Mouse (Mus musculus) v-Abl transformed pro-B cells (cell line): ENCODE measurements around the gene Tnfsf15.

Experiments
- in situ Hi-C, 2 experiments: fragments of 400-800 bp; cut with MboI; formaldehyde crosslinking; loops; one replicate each; pipeline ENCODE4 v1.15.1; 2025; ENCODE audit not compliant: unreplicated experiment in 2 of 2

Gene Tnfsf15

DNA sequence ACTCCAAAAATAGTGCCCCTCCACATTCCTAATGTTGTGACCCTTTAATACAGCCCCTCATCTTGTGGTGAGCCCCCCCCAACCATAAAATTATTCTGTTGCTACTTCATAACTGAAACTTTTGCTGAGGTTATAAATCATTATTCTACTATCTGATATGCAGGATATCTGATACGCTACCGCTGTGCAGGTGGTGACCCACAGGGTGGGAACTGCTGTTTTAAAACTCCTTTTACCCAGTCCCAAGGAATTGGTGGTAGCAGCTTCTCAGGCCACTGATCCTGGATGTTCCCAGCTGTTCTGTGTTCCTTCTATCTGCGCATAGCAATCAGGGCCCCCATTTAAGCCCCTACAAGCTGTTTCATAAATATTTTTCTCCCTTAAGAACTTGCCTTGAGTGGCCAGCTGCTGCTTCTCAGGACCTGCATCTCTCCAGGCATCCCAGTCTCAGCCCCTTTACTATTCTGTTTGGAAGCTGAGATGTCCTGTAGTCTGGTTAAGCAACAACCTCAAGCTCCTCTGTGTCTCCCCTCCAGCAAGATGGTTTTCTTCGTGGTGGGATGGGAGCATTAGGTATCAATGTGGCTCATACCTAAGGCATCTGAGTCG lies 2.0 kb downstream of the Tnfsf15 start:
- in situ Hi-C loops: no loop called here

DNA sequence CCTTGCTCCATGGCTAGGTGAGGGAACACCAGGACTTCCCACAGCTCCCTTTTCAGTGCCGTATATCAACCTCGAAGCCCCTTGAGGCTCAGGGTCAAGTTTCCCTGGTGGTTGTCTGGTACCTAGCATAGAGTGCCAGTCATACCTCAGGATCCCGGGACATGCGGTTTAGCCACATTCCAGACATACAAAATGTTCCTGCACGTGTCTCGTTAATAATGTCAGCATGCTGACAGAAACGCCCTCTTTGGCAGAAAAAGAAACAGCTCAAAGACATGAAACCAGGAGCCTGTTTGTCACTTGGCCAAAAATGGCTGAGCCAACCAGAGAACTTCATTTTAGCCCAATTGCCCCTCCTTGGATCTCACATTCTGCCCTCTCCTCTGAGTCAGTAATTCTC lies 2.8 kb downstream of the Tnfsf15 start:
- in situ Hi-C loops: no loop called here

DNA sequence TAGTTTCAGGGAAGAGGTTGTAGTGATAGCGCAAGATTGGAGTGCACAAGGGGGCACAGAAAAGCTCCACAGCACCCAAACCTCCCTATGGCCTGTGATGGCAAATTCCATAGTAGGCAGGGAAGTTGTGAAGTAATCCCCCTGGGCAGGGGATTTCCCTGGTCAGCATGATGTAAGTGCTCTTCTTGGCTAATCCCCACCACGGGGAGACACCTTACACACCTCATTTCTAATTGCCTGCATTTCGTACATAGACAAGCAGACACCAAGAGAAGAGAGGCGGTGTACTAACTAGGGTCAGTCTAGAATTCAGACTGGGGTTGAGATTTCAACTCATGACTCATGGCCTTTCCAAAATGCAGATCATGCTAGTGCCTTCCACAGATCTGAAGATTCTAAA lies 4.2 kb downstream of the Tnfsf15 start:
- in situ Hi-C loops: no loop called here

DNA sequence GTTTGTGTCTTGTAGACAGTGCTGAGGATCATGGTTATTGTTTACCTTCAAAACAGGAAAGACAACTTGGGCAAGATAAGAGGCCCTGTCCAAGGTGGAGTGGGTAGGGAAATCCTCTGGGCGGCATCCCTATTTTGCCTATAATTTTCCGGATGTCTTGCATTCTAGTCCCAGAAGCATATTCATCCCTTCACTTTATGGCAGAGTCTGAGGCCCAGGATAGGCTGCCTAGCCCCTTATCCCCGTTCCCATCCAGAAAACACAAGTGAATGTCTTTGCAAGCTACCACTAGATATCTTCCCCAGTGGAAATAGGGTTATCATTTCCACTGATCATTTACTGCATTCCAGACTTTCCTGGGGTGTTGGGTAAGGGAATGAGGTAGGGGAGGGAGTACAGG lies 4.9 kb downstream of the Tnfsf15 start:
- in situ Hi-C loops: no loop called here

DNA sequence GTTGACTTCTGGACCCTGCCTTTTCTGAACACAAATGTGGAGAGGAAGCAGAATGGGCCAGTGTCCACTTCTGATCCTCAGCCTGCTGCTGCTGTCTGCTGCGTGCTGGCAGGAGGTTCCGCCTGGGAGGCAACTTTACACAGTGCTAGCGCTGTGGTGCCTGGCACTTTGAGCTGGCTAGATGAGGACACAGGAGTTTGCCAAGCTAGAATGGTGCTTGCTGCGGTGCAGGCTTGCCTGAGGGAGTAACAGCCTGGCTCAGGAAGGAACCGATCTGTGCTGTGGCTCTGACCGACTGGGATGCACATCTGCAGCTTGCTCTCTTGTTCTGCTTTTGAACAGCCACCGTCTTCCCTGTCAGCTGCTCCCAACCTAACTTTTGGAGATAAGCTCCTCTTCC lies 5.4 kb downstream of the Tnfsf15 start:
- in situ Hi-C loops: no loop called here

DNA sequence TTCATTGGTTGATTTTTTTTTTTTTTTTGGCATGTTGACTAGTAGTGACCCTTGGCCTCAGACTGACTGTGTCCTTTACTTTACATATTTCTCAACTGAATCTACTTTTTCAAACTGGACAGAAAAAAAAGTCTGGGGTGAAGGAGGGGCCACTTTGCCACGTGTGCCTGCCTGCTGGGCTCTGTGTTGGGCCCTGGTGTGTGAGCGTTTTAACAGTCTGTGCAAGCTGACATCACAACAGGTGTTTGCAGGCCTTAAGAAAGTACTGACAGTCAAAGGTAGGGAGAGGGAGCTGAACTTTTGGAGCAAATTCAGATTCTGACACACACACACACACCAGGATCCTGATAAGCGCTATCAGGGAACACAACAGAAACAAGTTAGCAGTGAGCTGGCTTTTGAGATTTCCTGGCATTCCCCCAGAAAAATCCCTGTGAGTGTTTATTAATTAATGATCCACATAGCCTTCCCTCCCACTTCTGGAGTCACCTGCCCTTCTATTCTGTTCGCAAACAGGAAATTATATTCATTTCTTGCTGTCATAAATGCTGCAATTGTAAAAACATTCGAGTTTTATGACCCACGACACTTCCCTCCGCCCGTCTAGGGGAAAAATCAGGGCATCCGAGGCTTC lies 6.4 kb downstream of the Tnfsf15 start:
- in situ Hi-C loops: no loop called here

DNA sequence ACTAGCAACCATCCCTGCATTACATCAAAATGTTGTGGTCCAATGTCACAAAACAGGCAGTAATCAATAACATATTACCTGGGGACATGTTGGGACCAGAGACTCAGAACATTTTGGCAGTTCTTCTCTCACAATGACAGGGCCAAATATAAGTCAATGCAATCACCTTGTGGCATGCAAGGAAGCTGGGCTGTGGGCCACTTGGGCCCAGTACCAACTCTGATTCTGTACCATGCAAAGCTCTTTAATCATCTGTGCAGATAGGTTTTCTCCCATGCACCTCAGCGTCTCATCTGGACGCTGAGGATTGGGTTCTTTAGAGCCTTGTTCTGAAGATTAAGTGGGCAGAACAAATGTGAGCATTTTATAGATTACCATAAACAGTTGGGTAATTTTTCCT lies 13.6 kb downstream of the Tnfsf15 start:
- in situ Hi-C loops: no loop called here

DNA sequence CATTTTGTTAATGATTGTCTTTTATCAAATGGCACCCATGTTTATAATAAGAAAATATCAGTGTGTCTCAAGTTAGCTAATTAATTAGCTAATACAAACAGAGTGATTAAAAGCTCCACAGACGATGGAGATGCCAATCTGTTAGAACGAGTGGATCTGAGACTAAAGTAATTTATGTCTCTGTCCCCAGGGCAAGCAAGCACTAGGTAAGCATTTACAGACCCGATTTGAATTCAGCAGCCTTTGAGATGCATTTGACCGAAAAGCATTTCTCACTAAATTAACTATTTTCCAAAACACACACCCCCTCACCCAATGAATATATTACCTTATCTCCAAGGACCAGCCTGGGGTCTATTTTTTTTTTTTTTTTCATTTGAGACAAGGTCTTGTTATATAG lies 18.2 kb downstream of the Tnfsf15 start:
- in situ Hi-C loops: no loop called here

DNA sequence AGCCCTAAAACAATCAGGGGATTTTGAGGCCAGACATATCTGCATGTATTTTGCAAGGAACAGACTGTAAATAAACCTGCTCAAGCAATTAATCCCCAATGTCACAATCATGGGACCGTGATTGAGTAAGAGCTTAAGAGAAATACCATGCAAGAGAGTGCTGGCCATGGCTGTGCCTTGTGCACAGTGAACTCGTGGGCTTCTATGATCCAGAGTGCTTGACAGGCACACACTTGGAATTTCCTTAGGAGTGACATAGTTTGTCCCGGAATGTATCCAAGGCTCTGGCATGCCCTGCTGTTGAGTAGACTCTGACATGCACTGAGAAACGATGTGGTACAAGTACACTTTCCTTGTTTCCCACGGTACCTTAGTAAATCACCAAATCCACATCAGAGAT lies 18.9 kb downstream of the Tnfsf15 start:
- in situ Hi-C loops: no loop called here

DNA sequence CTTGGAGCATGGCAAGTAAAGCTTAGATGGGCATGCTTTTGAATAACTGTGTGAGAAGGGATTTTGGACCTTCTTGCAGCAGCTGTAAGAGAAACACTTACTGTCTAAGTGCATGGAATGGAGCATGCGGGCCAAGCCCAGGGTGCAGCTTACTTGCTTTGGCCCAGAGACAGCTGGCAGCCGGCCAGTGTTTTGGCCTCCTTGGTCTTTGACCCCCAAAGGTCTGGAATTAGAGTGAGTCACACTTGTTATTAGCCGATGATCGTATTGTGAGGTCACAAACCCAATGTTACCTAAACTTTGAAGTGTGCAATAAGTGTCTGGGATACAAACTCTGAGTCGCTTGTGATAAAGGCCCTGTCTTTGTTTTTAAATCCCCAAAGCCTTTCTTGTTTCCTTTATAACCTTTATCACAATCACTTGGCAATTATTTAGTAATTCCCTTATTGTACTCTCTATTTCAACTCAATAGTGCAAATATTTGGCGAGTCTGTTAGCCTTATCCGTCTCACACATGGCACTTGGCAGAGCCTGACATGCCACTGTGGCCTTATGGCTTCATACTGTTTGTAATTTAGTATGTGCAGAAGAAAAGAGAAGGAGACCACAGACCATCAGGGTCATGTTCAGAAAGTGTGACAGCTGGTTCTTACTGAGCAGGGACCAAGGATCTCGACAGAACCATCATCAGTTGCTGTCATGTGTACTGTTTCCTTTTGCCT lies 26.8 kb downstream of the Tnfsf15 start:
- in situ Hi-C loops: no loop called here

DNA sequence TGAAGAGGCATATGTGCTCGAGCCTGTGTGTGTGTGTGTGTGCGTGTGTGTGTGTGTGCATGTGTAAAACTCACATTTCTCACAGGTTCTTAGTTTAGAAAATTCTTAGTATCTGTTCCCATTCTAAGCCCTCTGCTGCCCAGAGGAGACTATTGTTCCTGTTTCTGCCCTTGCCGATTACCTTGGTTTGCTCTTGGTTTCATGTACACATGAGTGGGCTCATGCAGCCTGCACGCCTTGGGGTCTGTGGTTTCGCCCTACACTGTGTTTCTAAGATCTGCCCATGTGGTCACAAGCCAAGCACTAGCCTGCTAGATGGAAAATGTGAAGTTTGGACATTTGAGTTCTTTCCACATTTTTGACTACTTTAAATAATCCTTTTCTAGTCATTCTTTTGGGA lies 33.0 kb downstream of the Tnfsf15 start:
- in situ Hi-C loops: no loop called here

DNA sequence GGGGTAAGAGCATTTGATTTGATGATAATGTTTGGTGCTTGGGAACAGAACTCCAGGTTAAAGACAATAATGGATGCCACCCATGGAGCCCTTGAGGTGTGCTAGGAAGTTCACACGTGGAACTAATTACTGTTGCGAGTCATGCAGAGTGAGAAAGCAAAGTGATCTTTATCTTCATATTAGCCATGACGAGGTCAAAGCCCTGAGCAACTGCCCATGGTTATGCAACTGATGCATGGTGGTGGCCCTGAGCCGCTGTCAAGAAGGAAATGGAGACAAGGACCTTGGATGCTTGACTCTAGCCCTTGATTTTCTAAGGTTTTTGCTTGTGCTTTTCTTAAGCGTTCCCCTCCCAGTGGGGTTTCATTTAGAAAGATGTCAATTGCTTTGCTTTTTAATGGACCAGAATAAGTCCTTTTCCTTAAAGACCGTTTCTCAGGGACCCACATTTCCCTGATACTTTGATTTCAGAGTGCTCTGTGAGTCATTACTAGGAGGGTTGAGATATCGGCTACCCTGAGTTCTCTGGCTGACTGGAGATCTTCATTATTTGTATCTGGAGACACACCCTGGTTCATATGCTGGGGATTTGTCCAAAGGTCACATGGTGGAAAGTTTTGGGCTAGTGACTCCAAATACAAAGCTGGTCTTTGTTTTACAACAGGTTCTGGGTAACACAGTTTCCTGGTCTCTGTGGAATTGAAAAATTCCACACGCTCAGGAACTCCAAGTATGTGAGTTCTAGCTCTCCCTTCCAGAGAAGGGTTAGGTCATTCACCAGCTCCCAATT lies 34.3 kb downstream of the Tnfsf15 start:
- in situ Hi-C loops: no loop called here

DNA sequence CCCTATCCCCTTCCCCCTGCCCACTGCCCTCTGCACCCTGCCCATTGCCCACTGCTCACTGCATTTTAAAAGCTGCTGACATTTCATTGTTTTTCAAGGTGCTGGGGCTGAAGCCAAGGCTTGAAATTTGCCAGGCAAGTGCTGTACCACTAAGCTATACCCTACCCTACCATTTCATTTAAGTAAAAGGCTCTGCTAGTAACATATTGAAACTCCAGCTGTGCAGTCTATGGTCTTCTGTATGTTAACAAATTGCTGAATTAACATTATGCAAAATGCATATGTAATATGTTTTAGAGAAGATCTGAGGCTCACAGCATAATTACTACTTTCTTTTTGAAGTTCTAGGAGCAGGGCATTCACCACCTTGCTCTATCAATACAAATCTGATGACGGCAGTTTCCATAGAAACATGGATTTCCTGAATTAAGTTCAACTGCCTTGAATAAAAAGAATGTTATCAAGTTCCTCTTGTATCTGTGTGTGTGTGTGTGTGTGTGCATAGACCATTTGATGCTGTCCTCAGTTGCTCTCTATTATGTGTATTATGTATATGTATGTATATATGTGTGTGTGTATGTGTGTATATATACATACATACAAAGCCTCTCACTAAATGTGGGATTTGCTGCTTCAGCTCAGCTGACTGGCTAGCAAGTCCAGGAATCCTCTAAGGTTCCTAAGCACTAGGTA lies 38.5 kb downstream of the Tnfsf15 start:
- in situ Hi-C loops: no loop called here

DNA sequence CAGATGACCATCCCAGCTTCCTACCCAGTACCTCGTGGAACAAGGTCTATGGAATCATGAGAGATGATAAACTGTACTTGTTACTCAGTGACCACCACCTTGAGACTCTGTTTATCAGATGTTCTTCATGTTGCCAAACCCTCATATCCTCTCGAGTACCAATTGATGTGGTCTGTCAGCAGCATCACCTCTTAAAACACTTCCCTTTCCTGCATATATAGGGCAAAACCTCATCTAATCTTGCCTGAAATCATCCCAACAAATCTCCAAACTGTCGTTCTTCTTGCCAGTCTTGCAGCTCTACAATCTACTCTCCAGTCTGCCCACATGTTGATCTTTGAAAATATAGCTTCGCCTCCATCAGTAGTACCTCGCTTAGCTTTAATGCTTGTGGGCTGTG lies 40.7 kb downstream of the Tnfsf15 start:
- in situ Hi-C loops: no loop called here

DNA sequence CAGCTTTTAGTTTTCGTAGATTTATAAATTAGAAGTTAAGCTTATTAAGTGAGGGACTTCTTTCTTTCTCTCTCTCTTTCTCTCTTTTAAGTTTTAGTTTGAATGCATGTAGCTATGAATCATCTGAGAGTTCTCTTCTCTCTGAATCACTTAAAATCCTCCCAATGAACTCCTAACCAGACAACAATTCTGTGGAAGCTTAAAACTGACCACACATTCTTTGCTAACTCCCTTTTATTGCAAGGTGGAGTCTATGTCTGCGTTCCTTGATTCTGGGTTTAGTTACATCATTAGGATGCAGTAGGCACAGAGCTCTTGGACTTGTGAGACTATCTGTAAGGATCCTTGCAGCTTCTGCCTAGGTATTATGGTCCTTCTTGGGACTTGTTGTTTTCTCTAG lies 41.2 kb downstream of the Tnfsf15 start:
- in situ Hi-C loops: no loop called here

DNA sequence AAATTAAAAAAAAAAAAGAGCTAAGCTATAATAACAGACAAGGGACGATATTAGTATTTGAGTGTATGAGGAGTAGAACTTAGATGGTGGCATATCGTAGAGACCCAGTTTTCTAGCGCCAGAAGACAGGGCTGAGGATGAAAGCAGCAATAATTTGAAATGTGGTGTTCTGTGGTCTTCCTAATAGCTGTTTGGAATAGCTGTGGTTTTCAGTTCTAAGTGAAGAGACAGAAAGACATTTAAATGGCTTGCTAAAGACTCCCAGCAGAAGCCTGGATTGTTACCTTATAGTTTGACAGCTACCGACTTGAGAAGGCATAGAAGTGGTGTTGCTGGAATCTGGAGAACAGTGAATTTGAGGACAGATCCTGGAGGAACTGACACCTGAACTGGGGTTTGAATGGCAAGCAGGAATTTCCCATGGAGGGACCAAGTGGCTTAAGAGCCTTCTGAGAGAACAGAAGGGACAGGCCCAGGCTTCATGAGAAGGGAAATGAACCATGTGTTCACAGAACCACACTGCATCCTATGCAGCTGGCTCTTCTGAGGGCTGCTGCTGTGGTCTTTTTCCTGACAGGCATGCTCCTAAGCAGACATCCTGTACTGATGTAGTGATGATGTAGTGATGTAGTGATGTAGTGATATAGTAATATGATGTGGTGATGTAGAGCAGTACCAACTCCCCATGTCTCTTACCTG lies 42.8 kb downstream of the Tnfsf15 start:
- in situ Hi-C loops: no loop called here

DNA sequence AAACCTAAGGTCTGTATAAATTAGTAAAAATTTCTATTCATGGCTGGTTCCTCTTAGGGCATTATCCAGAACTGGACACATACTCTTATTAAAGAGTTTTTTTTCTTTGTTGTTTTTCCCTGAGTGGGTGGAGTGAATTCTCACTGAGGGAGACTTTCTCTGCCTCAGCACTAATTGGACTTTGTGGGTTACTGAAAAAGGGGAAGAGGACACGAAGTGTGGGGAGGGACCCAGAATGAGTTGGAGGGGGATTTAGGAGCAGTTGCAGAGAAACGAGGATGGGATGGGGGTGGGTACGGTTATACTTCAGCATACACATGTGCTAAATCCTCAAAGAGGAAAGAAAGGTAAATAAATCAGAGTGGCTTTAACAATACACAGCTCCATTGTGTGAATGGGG lies 45.2 kb downstream of the Tnfsf15 start:
- in situ Hi-C loops: loop anchor here in 1 of 2 experiments (25.0 kb wide), 1 partner anchor 1888 kb away; no protein-coding TSS in a partner anchor

DNA sequence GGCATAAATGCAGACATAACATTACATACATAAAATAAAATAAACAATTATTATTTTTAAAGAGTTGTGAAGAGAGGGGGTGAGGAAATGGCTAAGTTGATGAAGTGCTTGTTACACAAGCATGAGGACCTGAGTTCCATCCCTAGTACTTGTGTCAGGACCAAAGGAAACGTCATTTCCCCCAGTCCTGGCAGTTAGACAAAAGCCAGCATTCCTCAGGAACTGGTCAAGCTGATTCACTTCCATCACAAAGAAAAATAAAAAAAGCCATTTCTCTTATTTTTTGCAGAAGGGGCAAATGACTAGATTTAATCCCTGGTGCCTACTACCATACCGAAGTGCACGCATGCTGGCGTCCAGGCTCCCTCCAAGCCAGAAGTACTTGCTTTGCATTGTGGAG lies 48.0 kb downstream of the Tnfsf15 start:
- in situ Hi-C loops: loop anchor here in 1 of 2 experiments (25.0 kb wide), 1 partner anchor 1890 kb away; no protein-coding TSS in a partner anchor

DNA sequence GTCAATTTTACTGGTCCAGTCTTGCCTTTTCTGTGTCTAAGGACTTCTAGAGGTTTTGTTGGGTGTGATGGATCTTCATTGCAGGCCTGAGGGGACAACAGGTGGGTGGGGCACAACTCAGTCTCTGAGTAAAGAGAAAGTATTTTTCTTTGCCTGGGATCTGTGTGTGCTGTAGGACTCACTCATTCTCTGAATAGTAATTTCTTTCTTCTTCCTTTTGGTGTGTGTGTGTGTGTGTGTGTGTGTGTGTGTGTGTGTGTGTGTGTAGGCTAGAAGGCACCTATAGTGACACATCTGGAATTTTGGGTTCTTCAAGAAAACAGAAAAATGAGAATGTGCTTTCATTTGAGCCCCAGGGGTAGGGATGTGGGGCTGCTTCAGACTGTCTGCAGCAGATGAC lies 52.6 kb downstream of the Tnfsf15 start:
- in situ Hi-C loops: loop anchor here in 1 of 2 experiments (25.0 kb wide), 1 partner anchor 1895 kb away; no protein-coding TSS in a partner anchor

DNA sequence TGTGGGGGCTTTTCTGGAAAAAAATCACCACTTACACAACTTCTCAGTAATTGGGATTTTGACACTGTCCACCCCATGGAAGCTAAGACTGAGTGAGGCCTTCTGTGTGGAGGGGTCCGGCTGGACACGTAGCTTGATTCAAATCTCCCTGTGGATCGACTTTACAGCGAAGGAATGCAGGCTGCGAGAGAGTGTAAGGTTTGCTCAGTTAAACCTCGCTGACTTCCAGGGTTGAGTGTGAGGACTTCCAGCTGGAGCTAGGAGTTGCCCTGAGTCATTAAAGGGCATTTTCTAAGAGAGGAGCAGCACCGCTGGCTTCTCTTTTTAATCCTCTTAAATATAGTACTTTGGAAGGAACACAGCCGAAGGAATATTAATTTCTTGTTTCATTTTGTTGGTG lies 57.5 kb downstream of the Tnfsf15 start:
- in situ Hi-C loops: loop anchor here in 1 of 2 experiments (5.0 to 25.0 kb wide), 3 partner anchors 263 to 1900 kb away; no protein-coding TSS in a partner anchor
